Mouse (Mus musculus) neural tube, embryonic 13.5 days (tissue): ENCODE measurements around the gene Usp4. TPM values are rescaled to one million over a fixed set of nuclear protein-coding genes. Genes with fewer than 3 reads are reported as not detected.

Source experiments
- ATAC-seq: fragments of 200-750 bp; cut with Nextera tagmentation; 2 replicates; pipeline ENCODE4 v1.8.0; 2017; ENCODE audit warnings: low read depth, mild to moderate bottlenecking, moderate TSS enrichment, moderate library complexity
- H3K27ac ChIP-seq: fragments of 300-500 bp; sonication (generic); replicated peaks from 2 replicates; pipeline ENCODE4 v1.5.1; 2015; ENCODE audit warnings: moderate library complexity, mild to moderate bottlenecking, inconsistent platforms
- H3K27me3 ChIP-seq: fragments of 300-500 bp; sonication (generic); 2 replicates; pipeline ENCODE4 v1.6.1; 2015; ENCODE audit warnings: mild to moderate bottlenecking, inconsistent platforms
- H3K36me3 ChIP-seq: fragments of 300-500 bp; sonication (generic); 2 replicates; pipeline ENCODE4 v1.6.1; 2015; ENCODE audit warnings: mild to moderate bottlenecking, inconsistent platforms
- H3K4me1 ChIP-seq: fragments of 300-500 bp; sonication (generic); replicated peaks from 2 replicates; pipeline ENCODE4 v1.6.1; 2015; ENCODE audit warnings: inconsistent platforms
- H3K4me2 ChIP-seq: fragments of 300-500 bp; sonication (generic); 2 replicates; pipeline ENCODE4 v1.6.1; 2015; ENCODE audit warnings: inconsistent platforms, mild to moderate bottlenecking, moderate library complexity
- H3K4me3 ChIP-seq: fragments of 300-500 bp; sonication (generic); 2 replicates; pipeline ENCODE4 v1.5.1; 2015; ENCODE audit warnings: mild to moderate bottlenecking, inconsistent platforms
- H3K9ac ChIP-seq: fragments of 300-500 bp; sonication (generic); 2 replicates; pipeline ENCODE4 v1.6.1; 2015; ENCODE audit warnings: moderate library complexity, mild to moderate bottlenecking, inconsistent platforms
- H3K9me3 ChIP-seq: fragments of 300-500 bp; sonication (generic); 2 replicates; pipeline ENCODE4 v1.6.1; 2016; ENCODE audit warnings: inconsistent platforms
- WGBS: fragments of 180-500 bp; shearing (Covaris S2); methylation state at CpG from one replicate; pipeline ENCODE4 v1.1.7; 2015; 5-methylcytosine and 5-hydroxymethylcytosine counted together
- polyA plus RNA-seq: library from polyadenylated mRNA; unstranded; fragments of >200 nt; fragmentation: Nextera tagmentation; extraction: Ambion mirVana; gene quantifications from 2 replicates; pipeline ENCODE4 v1.2.1, GENCODE M21; 2015

Usp4 gene
- polyA plus RNA-seq, 1 experiment from 2014 or later, result 121 TPM

GRCm38 (mm10) chr9:108343835-108344234 lies 3.8 kb upstream of the Usp4 start:
- Histone ChIP-seq H3K36me3 (no peaks in the 10 kb centered on the region), H3K27me3 (no peaks in the 10 kb centered on the region), H3K4me3 (no peak overlapping the region), H3K4me2 (no peak overlapping the region), H3K4me1 (peaks cover 41% of the 10 kb centered on the region), H3K9ac (no peak overlapping the region), H3K9me3 (no peaks in the 10 kb centered on the region), H3K27ac (no peak overlapping the region)
- 93% methylated on average over 1 of the region's 1 CpGs for WGBS
- ATAC-seq, result no peak

- no peak overlapping the region for H3K27ac ChIP-seq
- no peak overlapping the region for H3K4me2 ChIP-seq
- H3K9me3 ChIP-seq, result no peaks in the 10 kb centered on the region
- no peaks in the 10 kb centered on the region for H3K27me3 ChIP-seq
- no peak for ATAC-seq
- H3K9ac ChIP-seq, result no peak overlapping the region
- no peak overlapping the region for H3K4me3 ChIP-seq
- 78% methylated on average over 4 of the region's 4 CpGs for WGBS
- peaks cover 47% of the 10 kb centered on the region for H3K4me1 ChIP-seq
- no peaks in the 10 kb centered on the region for H3K36me3 ChIP-seq
Observed at GRCm38 (mm10) chr9:108344471-108344870, 3.2 kb upstream of the Usp4 start.

GRCm38 (mm10) chr9:108347024-108347423 lies 629 bp upstream of the Usp4 start:
- 4% methylated on average over 11 of the region's 11 CpGs for WGBS
- Histone ChIP-seq H3K27me3 (no peaks in the 10 kb centered on the region), H3K27ac (peak overlapping the region; percentile 98), H3K9me3 (no peaks in the 10 kb centered on the region), H3K9ac (peak overlapping the region; percentile 93), H3K4me2 (peak overlapping the region; percentile 89), H3K36me3 (peaks cover 24% of the 10 kb centered on the region), H3K4me1 (peaks cover 24% of the 10 kb centered on the region), H3K4me3 (peak overlapping the region; percentile 89)
- ATAC-seq, result no peak

GRCm38 (mm10) chr9:108348290-108348680 lies 632 bp downstream of the Usp4 start:
- Histone ChIP-seq H3K9ac (peak overlapping the region; percentile 93), H3K9me3 (no peaks in the 10 kb centered on the region), H3K36me3 (peaks cover 37% of the 10 kb centered on the region), H3K27me3 (no peaks in the 10 kb centered on the region), H3K4me2 (peak overlapping the region; percentile 89), H3K27ac (peak overlapping the region; percentile 98), H3K4me1 (peaks cover 24% of the 10 kb centered on the region), H3K4me3 (peak overlapping the region; percentile 89)
- ATAC-seq, result no peak; the same call in 1 of the 2 replicates
- 10% methylated on average over 14 of the region's 14 CpGs for WGBS

- Histone ChIP-seq H3K27ac (no peak overlapping the region), H3K4me2 (no peak overlapping the region), H3K4me1 (peaks cover 24% of the 10 kb centered on the region), H3K4me3 (no peak overlapping the region), H3K27me3 (no peaks in the 10 kb centered on the region), H3K36me3 (peaks cover 51% of the 10 kb centered on the region), H3K9ac (no peak overlapping the region), H3K9me3 (no peaks in the 10 kb centered on the region)
- 95% methylated on average over 4 of the region's 4 CpGs for WGBS
- ATAC-seq, result no peak
Observed at GRCm38 (mm10) chr9:108349727-108350126, 2.1 kb downstream of the Usp4 start.

GRCm38 (mm10) chr9:108378234-108378633 lies 30.6 kb downstream of the Usp4 start:
- Histone ChIP-seq H3K9ac (no peak overlapping the region), H3K4me1 (no peaks in the 10 kb centered on the region), H3K9me3 (no peaks in the 10 kb centered on the region), H3K27ac (no peak overlapping the region), H3K27me3 (no peaks in the 10 kb centered on the region), H3K36me3 (peaks cover 95% of the 10 kb centered on the region), H3K4me2 (no peak overlapping the region), H3K4me3 (no peak overlapping the region)
- 93% methylated on average over 9 of the region's 9 CpGs for WGBS
- no peak for ATAC-seq

GRCm38 (mm10) chr9:108378736-108379135 lies 31.1 kb downstream of the Usp4 start:
- Histone ChIP-seq H3K36me3 (peaks cover 95% of the 10 kb centered on the region), H3K4me2 (no peak overlapping the region), H3K4me1 (no peaks in the 10 kb centered on the region), H3K27ac (no peak overlapping the region), H3K9ac (no peak overlapping the region), H3K9me3 (no peaks in the 10 kb centered on the region), H3K27me3 (no peaks in the 10 kb centered on the region), H3K4me3 (no peak overlapping the region)
- ATAC-seq, result no peak
- 86% methylated on average over 5 of the region's 5 CpGs for WGBS

- no peak overlapping the region for H3K27ac ChIP-seq
- no peak overlapping the region for H3K4me3 ChIP-seq
- WGBS, result 84% methylated on average over 4 of the region's 4 CpGs
- no peak overlapping the region for H3K9ac ChIP-seq
- H3K36me3 ChIP-seq, result peaks cover 95% of the 10 kb centered on the region
- no peak for ATAC-seq
- no peaks in the 10 kb centered on the region for H3K27me3 ChIP-seq
- H3K4me1 ChIP-seq, result no peaks in the 10 kb centered on the region
- H3K4me2 ChIP-seq, result no peak overlapping the region
- no peaks in the 10 kb centered on the region for H3K9me3 ChIP-seq
Observed at GRCm38 (mm10) chr9:108379294-108379693, 31.6 kb downstream of the Usp4 start.

- WGBS, result 97% methylated on average over 9 of the region's 9 CpGs
- Histone ChIP-seq H3K36me3 (peaks cover 95% of the 10 kb centered on the region), H3K4me3 (no peak overlapping the region)
Observed at GRCm38 (mm10) chr9:108381382-108381781, 33.7 kb downstream of the Usp4 start.

GRCm38 (mm10) chr9:108385006-108385405 lies 37.4 kb downstream of the Usp4 start:
- Histone ChIP-seq H3K36me3 (peaks cover 97% of the 10 kb centered on the region), H3K4me1 (no peaks in the 10 kb centered on the region), H3K4me3 (no peak overlapping the region), H3K27ac (no peak overlapping the region), H3K9me3 (no peaks in the 10 kb centered on the region), H3K9ac (no peak overlapping the region), H3K4me2 (no peak overlapping the region), H3K27me3 (no peaks in the 10 kb centered on the region)
- 91% methylated on average over 7 of the region's 7 CpGs for WGBS
- ATAC-seq, result no peak

More at GRCm38 (mm10) chr9:108381382-108381781, 33.7 kb downstream of the Usp4 start:
- ATAC-seq, result no peak
- H3K4me2 ChIP-seq, result no peak overlapping the region
- no peak overlapping the region for H3K27ac ChIP-seq
- no peaks in the 10 kb centered on the region for H3K27me3 ChIP-seq
- H3K4me1 ChIP-seq, result no peaks in the 10 kb centered on the region
- no peaks in the 10 kb centered on the region for H3K9me3 ChIP-seq
- H3K9ac ChIP-seq, result no peak overlapping the region

GRCm38 (mm10) chr9:108386816-108387215 lies 39.2 kb downstream of the Usp4 start:
- ATAC-seq, result no peak
- H3K27me3 ChIP-seq, result no peaks in the 10 kb centered on the region
- H3K9me3 ChIP-seq, result no peaks in the 10 kb centered on the region
- H3K4me3 ChIP-seq, result no peak overlapping the region
- no peaks in the 10 kb centered on the region for H3K4me1 ChIP-seq
- H3K4me2 ChIP-seq, result no peak overlapping the region
- WGBS, result 87% methylated on average over 4 of the region's 4 CpGs
- H3K27ac ChIP-seq, result no peak overlapping the region
- H3K9ac ChIP-seq, result no peak overlapping the region
- H3K36me3 ChIP-seq, result peaks cover 97% of the 10 kb centered on the region

GRCm38 (mm10) chr9:108388601-108389000 lies 40.9 kb downstream of the Usp4 start:
- Histone ChIP-seq H3K4me3 (no peak overlapping the region), H3K27me3 (no peaks in the 10 kb centered on the region), H3K9ac (no peak overlapping the region), H3K27ac (no peak overlapping the region), H3K9me3 (no peaks in the 10 kb centered on the region), H3K36me3 (peaks cover 97% of the 10 kb centered on the region), H3K4me1 (no peaks in the 10 kb centered on the region), H3K4me2 (no peak overlapping the region)
- 94% methylated on average over 10 of the region's 10 CpGs for WGBS
- ATAC-seq, result no peak

- 82% methylated on average over 6 of the region's 6 CpGs for WGBS
- H3K9ac ChIP-seq, result no peak overlapping the region
- H3K4me1 ChIP-seq, result no peaks in the 10 kb centered on the region
- H3K27ac ChIP-seq, result no peak overlapping the region
- H3K27me3 ChIP-seq, result no peaks in the 10 kb centered on the region
- H3K4me3 ChIP-seq, result no peak overlapping the region
- no peak for ATAC-seq
- H3K9me3 ChIP-seq, result no peaks in the 10 kb centered on the region
- peaks cover 97% of the 10 kb centered on the region for H3K36me3 ChIP-seq
- H3K4me2 ChIP-seq, result no peak overlapping the region
Observed at GRCm38 (mm10) chr9:108389220-108389619, 41.6 kb downstream of the Usp4 start.
